Mouse (Mus musculus): Measurements from ENCODE around the gene St3gal3.

St3gal3 gene

DNA sequence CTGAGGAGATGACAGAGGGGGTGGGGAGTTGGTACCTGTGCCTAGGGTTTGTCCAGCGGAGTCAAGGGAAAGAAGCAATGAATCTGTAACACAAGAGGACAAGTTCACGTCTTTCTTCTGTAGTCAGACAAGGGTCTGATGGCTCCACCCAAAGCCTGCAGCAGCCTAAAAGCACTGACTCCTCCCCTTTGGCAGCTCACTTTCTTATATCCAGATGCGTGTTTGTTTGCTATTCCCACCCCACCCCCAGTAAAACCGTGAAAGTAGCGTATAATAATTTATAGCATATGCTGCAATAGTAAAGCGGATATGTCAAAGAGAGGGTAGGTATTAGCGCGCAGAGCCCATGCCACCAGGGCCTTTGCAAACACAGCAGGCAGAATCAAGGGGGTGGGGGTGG is 80.1 kb downstream of the St3gal3 start:
- DNase-seq (ENCODE audit: low spot score) = no peak

DNA sequence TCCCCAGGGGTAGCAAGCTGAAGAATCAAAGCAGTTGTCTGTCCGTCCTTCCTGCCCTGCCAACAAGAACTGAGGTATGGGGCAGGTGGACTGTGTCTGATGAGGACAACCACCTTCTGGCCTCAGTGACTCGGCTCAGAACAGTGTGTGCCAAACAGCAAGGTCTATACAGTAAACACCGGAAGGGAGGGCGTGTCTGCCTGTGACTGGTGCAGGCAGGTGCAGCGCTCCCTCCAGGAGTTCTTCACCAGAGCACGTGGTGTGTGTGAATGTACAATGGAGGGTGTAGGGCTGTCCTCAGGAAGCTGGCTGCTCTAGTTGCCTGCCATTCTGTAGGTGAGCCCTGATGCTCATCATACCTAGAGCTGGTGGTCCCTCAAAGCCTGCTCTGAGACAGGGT is 80.8 kb downstream of the St3gal3 start:
- no peak for DNase-seq (ENCODE audit: low spot score)

- DNase-seq (ENCODE audit: low spot score) = no peak
Measured at GRCm38 (mm10) chr4:118049606-118050302, 85.0 kb downstream of the St3gal3 start.

GRCm38 (mm10) chr4:118044510-118044909 is 90.2 kb downstream of the St3gal3 start:
- no peak for DNase-seq (ENCODE audit: low spot score)

DNA sequence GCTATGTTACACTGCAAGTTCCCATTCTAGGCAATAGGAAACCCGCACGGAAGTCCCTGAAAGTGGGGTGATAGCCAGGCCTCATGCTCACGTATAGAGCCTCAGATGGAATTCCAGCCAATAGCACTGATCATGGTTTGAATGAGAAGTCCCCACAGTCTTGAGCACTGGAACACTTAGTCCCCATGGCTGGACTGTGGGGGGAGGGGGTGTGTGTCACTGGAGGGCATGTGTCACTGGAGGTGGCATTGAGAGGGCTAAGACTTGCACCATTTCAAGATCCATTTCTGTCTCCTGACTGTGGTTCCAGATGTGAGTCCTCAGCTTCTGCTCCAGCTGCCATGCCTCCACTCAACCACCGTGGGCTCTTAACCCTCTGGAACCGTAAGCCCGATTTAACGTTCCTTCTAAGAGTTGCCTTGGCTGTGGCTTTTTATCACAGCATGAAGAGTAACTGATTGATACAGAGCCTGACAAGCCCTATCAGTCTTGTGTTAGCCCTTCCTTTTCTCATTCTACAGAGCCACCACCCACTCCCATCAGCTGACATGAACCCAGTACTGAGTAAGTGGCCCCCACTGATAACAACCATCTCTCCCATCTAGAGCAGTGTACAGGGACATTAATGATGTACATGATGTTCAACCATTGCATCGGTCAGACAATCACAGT is 91.2 kb downstream of the St3gal3 start:
- DNase-seq (ENCODE audit: low spot score) = no peak

GRCm38 (mm10) chr4:118042671-118043320 is 91.9 kb downstream of the St3gal3 start:
- no peak for DNase-seq (ENCODE audit: low spot score)

DNA sequence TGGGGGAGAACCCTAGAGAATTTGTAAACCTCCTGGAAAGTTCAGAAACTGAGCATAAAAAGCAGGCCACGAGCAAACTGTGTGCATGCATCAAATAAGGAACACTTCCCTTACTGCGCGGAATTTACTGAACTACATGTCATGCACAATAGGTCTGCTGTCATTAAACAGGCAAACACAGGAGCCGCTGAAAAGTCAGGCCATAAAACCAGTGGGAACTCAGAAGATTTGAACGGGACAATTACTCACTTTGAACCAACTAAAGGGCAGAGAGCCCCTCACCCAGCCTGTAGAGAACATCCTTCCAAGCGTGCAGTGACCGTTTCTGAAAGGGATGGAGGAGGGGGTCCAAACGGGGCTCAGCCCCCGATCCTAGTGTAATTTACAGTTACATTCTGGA is 93.6 kb downstream of the St3gal3 start:
- DNase-seq (ENCODE audit: low spot score) = no peak

- peak; percentile 41 for DNase-seq (ENCODE audit: low spot score)
Measured at GRCm38 (mm10) chr4:118040650-118041049, 94.1 kb downstream of the St3gal3 start.

DNA sequence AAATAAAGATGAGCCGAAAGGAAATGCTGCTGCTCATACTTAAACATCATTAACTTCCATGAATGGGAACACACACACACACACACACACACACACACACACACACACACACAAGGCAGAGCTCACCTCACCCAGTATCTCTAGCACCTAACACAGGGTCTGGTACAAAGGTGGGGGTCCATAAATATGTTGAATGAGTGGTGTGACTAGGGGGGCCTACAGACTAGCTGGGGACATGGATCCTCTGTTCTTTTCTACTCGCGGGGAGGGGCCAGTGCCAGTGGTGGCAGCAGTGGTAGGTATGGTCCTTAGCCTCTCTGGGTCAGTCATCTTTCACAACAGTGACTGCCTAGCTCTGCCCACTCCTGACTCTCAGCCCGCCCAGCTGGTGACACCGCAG is 94.8 kb downstream of the St3gal3 start:
- DNase-seq (ENCODE audit: low spot score) = no peak

GRCm38 (mm10) chr4:118038023-118038422 is 96.7 kb downstream of the St3gal3 start:
- no peak for DNase-seq (ENCODE audit: low spot score)

DNA sequence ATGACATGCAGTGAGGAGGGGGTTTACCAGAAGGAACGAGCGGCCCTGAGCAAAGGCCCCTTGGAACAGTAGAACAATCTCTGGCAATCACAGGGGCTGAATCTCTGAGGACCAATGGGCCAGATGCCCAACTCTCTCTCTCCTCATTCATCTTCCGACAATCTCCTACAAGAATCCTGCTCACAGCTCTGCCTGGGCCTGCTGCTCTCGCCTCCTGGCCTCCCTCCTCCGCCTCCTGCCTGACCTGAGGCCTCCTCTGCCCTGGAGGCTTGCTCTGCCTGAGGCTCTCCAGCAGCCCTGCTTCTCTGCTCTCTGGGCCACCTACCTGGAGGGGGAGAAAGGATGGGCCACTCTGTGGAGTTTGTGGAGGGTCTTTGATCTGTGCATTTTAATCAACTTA is 97.3 kb downstream of the St3gal3 start:
- DNase-seq (ENCODE audit: low spot score) = peak; percentile 37

DNA sequence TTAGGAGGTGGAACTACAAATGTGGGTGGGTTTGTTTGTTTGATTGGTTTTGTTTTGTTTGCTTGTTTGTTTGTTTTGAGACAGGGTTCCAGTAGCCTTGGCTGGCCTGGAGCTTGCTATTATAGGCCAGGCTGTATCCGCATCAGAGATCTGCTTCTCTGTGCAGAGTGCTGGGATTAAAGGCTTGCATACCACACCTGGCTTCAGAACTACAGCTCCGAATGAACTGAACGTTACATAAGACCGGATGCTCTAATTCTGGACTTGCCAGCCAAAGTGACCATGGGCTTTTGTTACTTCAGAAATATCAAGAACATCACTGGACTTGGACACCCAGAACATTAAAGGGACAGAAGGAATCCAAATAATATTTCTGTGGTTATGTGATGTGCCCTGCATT is 98.2 kb downstream of the St3gal3 start:
- DNase-seq (ENCODE audit: low spot score) = no peak

DNA sequence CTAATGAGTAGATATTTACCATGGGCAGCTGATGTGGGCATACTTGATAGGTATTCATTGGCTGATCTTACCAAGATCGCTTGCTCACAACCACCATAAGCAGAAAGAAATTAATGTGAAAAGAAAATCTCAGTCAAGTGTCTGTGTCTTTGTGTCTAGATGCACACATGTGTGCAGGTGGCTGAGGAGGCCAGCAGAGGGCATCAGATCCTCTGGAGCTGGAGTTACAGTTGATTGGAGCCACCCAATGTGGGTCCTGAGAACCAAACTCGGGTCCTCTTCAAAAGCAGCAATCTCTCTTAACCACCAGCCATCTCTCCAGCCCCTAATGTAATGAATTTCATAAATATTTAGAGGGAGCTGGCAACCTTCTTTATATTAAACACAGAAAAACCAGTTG is 99.6 kb downstream of the St3gal3 start:
- no peak for DNase-seq (ENCODE audit: low spot score)

- DNase-seq (ENCODE audit: low spot score) = no peak
Measured at GRCm38 (mm10) chr4:118033026-118033425, 101.7 kb downstream of the St3gal3 start.

DNA sequence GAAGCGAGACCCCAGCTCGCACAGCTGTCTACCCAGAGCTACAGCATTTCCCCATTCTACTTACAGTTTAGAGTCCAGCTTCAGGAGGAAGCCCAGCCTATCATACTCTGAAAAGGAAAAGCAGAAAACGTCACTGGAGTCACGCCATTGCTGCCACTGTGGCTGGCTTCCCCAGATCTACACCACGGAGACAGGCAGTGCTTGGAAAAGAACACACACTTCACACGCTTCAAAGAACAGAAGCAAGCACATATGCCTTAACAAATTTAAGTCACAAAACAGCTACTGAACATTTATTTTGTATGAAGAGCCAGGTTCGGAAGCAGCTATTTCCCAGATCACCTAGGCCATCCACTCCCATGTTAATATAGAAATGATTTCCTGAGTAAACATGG is 102.9 kb downstream of the St3gal3 start:
- DNase-seq (ENCODE audit: low spot score) = no peak

GRCm38 (mm10) chr4:118031132-118031775 is 103.5 kb downstream of the St3gal3 start:
- no peak for DNase-seq (ENCODE audit: low spot score)

GRCm38 (mm10) chr4:118030330-118030729 is 104.4 kb downstream of the St3gal3 start:
- DNase-seq (ENCODE audit: low spot score) = no peak

- no peak for DNase-seq (ENCODE audit: low spot score)
Measured at GRCm38 (mm10) chr4:118029892-118030291, 104.8 kb downstream of the St3gal3 start.

DNA sequence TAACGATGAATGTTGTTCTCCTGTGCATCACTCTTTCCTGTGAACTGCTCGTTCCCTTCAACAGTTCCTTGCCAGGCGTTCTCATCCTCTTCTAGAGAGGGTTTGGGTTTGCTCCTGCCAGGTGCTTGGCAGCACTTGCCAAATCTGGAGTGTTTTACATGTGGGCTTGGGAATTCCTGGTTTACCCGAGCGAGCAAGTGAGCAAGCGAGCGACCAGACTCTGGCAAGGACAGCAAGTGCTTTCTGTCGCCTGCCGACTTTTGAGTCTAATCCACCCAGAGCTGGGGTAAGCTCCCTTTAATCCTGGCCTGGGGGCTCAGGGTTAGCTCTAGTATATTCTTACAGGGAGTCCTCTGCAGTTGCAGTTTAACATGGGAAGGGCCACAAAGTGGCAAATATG is 105.7 kb downstream of the St3gal3 start:
- DNase-seq (ENCODE audit: low spot score) = no peak

- no peak for DNase-seq (ENCODE audit: low spot score)
Measured at GRCm38 (mm10) chr4:118025931-118026330, 108.8 kb downstream of the St3gal3 start.

DNA sequence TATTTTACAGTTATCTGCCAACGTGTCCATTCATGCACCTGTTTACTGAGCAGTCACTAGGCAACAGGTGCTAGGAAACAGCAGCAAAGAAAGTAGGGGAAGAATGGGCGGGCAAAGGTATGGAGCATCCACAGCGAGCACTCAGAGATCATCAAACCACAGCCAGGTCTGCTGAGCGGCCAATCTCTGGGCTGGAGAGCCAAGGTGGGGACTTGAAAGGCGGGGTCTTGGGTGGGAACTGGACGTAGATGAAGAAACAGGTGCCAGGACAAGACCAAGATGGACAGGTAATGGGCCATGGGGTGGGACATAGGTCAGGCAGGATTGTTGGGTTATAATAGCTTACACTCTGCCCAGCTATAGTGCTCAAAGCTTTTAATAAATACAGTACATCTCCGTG is 109.3 kb downstream of the St3gal3 start:
- DNase-seq (ENCODE audit: low spot score) = no peak

DNA sequence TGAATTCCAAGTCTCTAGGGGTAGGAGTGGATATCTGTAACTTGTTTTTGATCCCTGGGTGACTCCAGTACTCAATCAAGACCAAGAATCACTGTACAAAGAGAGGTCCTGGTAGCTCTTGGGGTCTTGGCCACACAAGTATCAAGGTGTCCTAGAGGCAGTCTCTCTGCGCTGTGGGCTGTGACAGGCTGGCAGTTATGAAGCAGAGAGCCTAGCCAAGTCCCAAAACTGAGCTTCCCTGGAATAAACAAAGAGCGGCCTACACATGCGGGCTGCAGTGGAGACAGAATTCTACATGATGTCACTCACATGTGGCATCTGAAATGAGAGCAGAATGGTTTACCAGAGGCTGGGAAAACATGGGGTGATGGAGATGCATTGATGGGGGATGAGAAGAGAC is 111.9 kb downstream of the St3gal3 start:
- DNase-seq (ENCODE audit: low spot score) = no peak

DNA sequence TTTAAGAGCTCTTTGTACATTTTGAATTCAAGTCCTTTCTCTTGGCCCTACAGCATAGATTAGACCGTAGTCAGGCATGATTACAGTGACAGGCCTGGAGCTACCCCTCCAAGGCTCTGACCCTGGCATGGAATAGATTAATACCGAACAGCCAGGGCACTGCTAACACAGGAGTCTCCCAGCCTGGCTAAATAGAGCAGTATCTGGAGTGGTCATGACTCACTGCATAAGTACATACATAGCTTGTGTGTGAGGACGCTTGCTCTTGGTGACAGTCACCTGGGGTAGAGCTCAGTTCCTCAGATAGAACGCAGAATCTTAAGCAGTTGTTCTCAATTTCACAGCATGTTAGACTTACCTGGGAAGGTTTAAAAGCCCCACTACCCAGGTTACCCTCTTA is 112.3 kb downstream of the St3gal3 start:
- DNase-seq (ENCODE audit: low spot score) = no peak

Measured in embryo, embryonic 10.5 days (tissue).